Mouse (Mus musculus): ENCODE measurements around the gene I830077J02Rik. TPM values are rescaled to one million over a fixed set of nuclear protein-coding genes. Genes with fewer than 3 reads are reported as not detected.

The I830077J02Rik gene
- total and polyA plus RNA-seq, 3 experiments, result 0.72 to 2.3 (median 0.97) TPM

- DNase-seq, result no peak
- Histone ChIP-seq H3K4me3 (no peak overlapping the region), H3K36me3 (ENCODE audit: control insufficient read depth, insufficient read depth, low read length) (peaks cover 3% of the 10 kb centered on the region; the same call in 1 of the 2 replicates), H3K27ac (peak overlapping the region; percentile 70), H3K79me2 (replicated peaks; ENCODE audit: control insufficient read depth, insufficient read depth, low read length) (no peaks in the 10 kb centered on the region), H3K27me3 (ENCODE audit: control insufficient read depth, insufficient read depth, low read length) (no peaks in the 10 kb centered on the region), H3K9ac (ENCODE audit: low read depth, low read length) (no peak overlapping the region), H3K4me1 (ENCODE audit: control insufficient read depth, insufficient read depth, low read length) (peaks cover 18% of the 10 kb centered on the region)
- TF ChIP-seq EP300 (IDR thresholded peaks at IDR 0.05; ENCODE audit: insufficient read depth, low read depth, low read length), result no peak
- no peak for TF ChIP-seq POLR2A (IDR thresholded peaks at IDR 0.05; ENCODE audit: insufficient read depth, low read depth, low read length)
- TF ChIP-seq CTCF (IDR thresholded peaks at IDR 0.05), result no peak
- 43% methylated on average over 6 of the region's 6 CpGs for WGBS
- intact Hi-C loops (cut with DNase I), result loop anchor here (5.0 kb wide), 1 partner anchor 50 kb away; no protein-coding TSS in a partner anchor
These were observed 55.1 kb downstream of the I830077J02Rik start for GRCm38 (mm10) chr3:105877252-105877803.

- 51% methylated on average over 5 of the region's 5 CpGs for WGBS
- Histone ChIP-seq H3K4me1 (ENCODE audit: control insufficient read depth, insufficient read depth, low read length) (peaks cover 22% of the 10 kb centered on the region), H3K36me3 (ENCODE audit: control insufficient read depth, insufficient read depth, low read length) (peaks cover 3% of the 10 kb centered on the region; the same call in 1 of the 2 replicates), H3K9ac (ENCODE audit: low read depth, low read length) (no peak overlapping the region), H3K27ac (peak overlapping the region; percentile 59), H3K4me3 (no peak overlapping the region), H3K79me2 (replicated peaks; ENCODE audit: control insufficient read depth, insufficient read depth, low read length) (no peaks in the 10 kb centered on the region), H3K27me3 (ENCODE audit: control insufficient read depth, insufficient read depth, low read length) (no peaks in the 10 kb centered on the region)
- TF ChIP-seq CTCF (IDR thresholded peaks at IDR 0.05), result no peak
- TF ChIP-seq POLR2A (IDR thresholded peaks at IDR 0.05; ENCODE audit: insufficient read depth, low read depth, low read length), result no peak
- no peak for TF ChIP-seq EP300 (IDR thresholded peaks at IDR 0.05; ENCODE audit: insufficient read depth, low read depth, low read length)
- DNase-seq, result no peak
- intact Hi-C loops (cut with DNase I), result loop anchor here (5.0 kb wide), 1 partner anchor 49 kb away; no protein-coding TSS in a partner anchor
These were observed 56.4 kb downstream of the I830077J02Rik start for GRCm38 (mm10) chr3:105876022-105876421.

Other genes with a start within 250 kb of the I830077J02Rik start
- gene Ddx20, start 245.1 kb downstream of the I830077J02Rik start, total RNA-seq (2021), result 10 to 100 TPM in 1 of 2 experiments, 1 to 10 TPM in 1; 9.2 to 12.3 TPM
- 4.1 and 6.5 TPM in 2 replicates for gene Ddx20, start 245.1 kb downstream of the I830077J02Rik start, polyA plus RNA-seq (2012; rRNA removed)
- 10 to 100 TPM; 16.1 to 16.2 TPM for gene Inka2, start 228.1 kb downstream of the I830077J02Rik start, total RNA-seq (2021)
- 11.5 and 22.4 TPM in 2 replicates for gene Inka2, start 228.1 kb downstream of the I830077J02Rik start, polyA plus RNA-seq (2012; rRNA removed)
- 100 to 1,000 TPM; 101 to 113 TPM for gene Rap1a, start 131.3 kb downstream of the I830077J02Rik start, total RNA-seq (2021)
- gene Rap1a, start 131.3 kb downstream of the I830077J02Rik start, polyA plus RNA-seq (2012; rRNA removed), result 12.8 and 34.5 TPM in 2 replicates
- gene Adora3, start 61.8 kb downstream of the I830077J02Rik start, total RNA-seq (2021), result not detected
- 0.37 and 0.94 TPM in 2 replicates for gene Adora3, start 61.8 kb downstream of the I830077J02Rik start, polyA plus RNA-seq (2012; rRNA removed)
- gene Tmigd3, start 61.8 kb downstream of the I830077J02Rik start, total RNA-seq (2021), result under 1 TPM in 1 of 2 experiments, not detected in 1; 0.31 TPM
- 0.35 TPM in 1 of 2 replicates, not detected in the other for gene Tmigd3, start 61.8 kb downstream of the I830077J02Rik start, polyA plus RNA-seq (2012; rRNA removed)
- gene Wdr77, start 26.7 kb upstream of the I830077J02Rik start, total RNA-seq (2021), result 10 to 100 TPM; 37.8 to 39.6 TPM
- gene Wdr77, start 26.7 kb upstream of the I830077J02Rik start, polyA plus RNA-seq (2012; rRNA removed), result 40.9 and 58.5 TPM in 2 replicates
- gene Atp5f1, start 27.4 kb upstream of the I830077J02Rik start, total RNA-seq (2021), result 1,000 to 10,000 TPM; 1,076 to 1,219 TPM
- 478 and 1,133 TPM in 2 replicates for gene Atp5f1, start 27.4 kb upstream of the I830077J02Rik start, polyA plus RNA-seq (2012; rRNA removed)
- under 1 TPM; 0.16 to 0.34 TPM for gene Ovgp1, start 41.0 kb upstream of the I830077J02Rik start, total RNA-seq (2021)
- 0.98 and 1.4 TPM in 2 replicates for gene Ovgp1, start 41.0 kb upstream of the I830077J02Rik start, polyA plus RNA-seq (2012; rRNA removed)
- not detected for gene Pifo, start 82.0 kb upstream of the I830077J02Rik start, total RNA-seq (2021)
- gene Pifo, start 82.0 kb upstream of the I830077J02Rik start, polyA plus RNA-seq (2012; rRNA removed), result 0.20 TPM in 1 of 2 replicates, not detected in the other
- not detected for gene Chil5, start 100.2 kb upstream of the I830077J02Rik start, total RNA-seq (2021)
- gene Chil5, start 100.2 kb upstream of the I830077J02Rik start, polyA plus RNA-seq (2012; rRNA removed), result 0.12 TPM in 1 of 2 replicates, not detected in the other
- not detected for gene Chia1, start 180.6 kb upstream of the I830077J02Rik start, total RNA-seq (2021)
- 0.31 TPM in 1 of 2 replicates, not detected in the other for gene Chia1, start 180.6 kb upstream of the I830077J02Rik start, polyA plus RNA-seq (2012; rRNA removed)
- gene Chil3, start 234.9 kb upstream of the I830077J02Rik start, total RNA-seq (2021), result 1 to 10 TPM in 1 of 2 experiments, under 1 TPM in 1; 0.18 to 1.0 TPM
- gene Chil3, start 234.9 kb upstream of the I830077J02Rik start, polyA plus RNA-seq (2012; rRNA removed), result 0.32 and 1.3 TPM in 2 replicates